Comparison of ENCODE assay signal across 18 mouse cellular contexts in genomic region chr9:35187351-35187903, GRCm38 (mm10).
"Had no signal": no experiment of that assay in that cellular context is flagged by ENCODE, and none has a peak within 500 bp of the region (broad histone marks: within the 10 kb centered on the region; RNA-seq: fewer than 3 reads in every experiment).

No protein-coding gene starts in this region.

- ATAC-seq: intestine, postnatal 0 days; liver, embryonic 12.5 days had no signal

- H3K4me3 ChIP-seq: layer of hippocampus, adult 2 months; limb, embryonic 10.5 days; limb, embryonic 13.5 days; liver, embryonic 12.5 days; liver, embryonic 15.5 days; lung, embryonic 15.5 days; stomach, embryonic 15.5 days had no signal

- DNase-seq: kidney, adult 2 months; kidney, postnatal 25 days; layer of hippocampus, adult 9-11 months; liver; midbrain, embryonic 14.5 days; thymus, adult 2 months; thymus, postnatal 14 days; thymus, postnatal 4 days had no signal

- H3K4me2 ChIP-seq: limb, embryonic 13.5 days; liver, embryonic 12.5 days; liver, embryonic 15.5 days; lung, embryonic 15.5 days; midbrain, embryonic 11.5 days; stomach, embryonic 15.5 days had no signal

- H3K27ac ChIP-seq: kidney, postnatal 0 days; layer of hippocampus, adult 2 months; limb, embryonic 10.5 days; limb, embryonic 13.5 days; liver, embryonic 12.5 days; liver, embryonic 15.5 days; lung, embryonic 15.5 days; stomach, embryonic 15.5 days had no signal

- H3K9me3 ChIP-seq: limb, embryonic 10.5 days; limb, embryonic 13.5 days; liver, embryonic 12.5 days; liver, embryonic 15.5 days; lung, embryonic 15.5 days; stomach, embryonic 15.5 days had no signal

- H3K4me1 ChIP-seq: limb, embryonic 10.5 days; limb, embryonic 13.5 days; liver, embryonic 12.5 days; stomach, embryonic 15.5 days had no signal

- H3K9ac ChIP-seq: limb, embryonic 13.5 days; liver, embryonic 12.5 days; liver, embryonic 15.5 days; lung, embryonic 15.5 days; stomach, embryonic 15.5 days had no signal

- H3K27me3 ChIP-seq: limb, embryonic 13.5 days; liver, embryonic 12.5 days; liver, embryonic 15.5 days; lung, embryonic 15.5 days; stomach, embryonic 15.5 days had no signal
